ENCODE assay signal across 17 mouse cellular contexts in the genomic region with DNA sequence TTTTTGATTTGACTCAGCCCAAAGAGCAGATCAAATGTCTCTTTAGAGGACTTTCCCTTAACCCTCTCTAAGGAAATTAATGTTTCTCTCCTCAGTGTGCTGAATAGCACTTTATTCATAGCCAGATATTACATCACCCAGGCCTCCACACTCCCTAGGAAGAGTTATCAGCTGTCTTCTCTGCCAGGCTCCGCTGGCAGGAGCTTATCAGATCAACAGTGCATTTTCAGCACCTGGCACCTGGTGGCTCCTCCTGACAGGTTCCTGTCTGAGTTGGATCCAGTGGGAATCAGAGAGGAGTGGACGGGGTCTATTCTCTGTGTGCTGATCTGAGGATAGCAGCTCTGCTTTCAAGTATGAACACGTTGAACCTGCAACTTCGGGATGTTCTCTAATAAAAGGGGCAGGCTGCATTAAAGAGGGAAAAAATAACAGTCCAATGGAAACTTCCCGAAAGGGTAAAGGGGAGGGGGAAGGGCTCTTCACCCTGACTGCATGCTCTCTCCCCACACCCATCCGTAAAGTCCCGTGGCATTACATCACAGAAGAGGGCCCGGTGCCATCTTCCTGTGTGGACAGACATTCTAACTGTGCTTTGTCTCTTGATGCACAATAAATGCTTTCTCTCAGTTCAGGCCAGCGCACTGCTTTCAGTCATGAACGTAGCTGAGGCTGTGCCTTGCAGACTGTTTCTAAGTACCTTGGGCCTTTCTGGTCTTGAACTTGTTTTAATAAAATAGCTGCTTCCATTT. TPM values are rescaled to one million over a fixed set of nuclear protein-coding genes. Genes with fewer than 3 reads are reported as not detected.
DNase-seq lines count a peak whose midpoint lies in the region; ATAC-seq lines count a peak whose summit lies in the region.
"Had no signal": no experiment of that assay in that cellular context is flagged by ENCODE, and none has a peak within 500 bp of the region (broad histone marks: within the 10 kb centered on the region; RNA-seq: fewer than 3 reads in every experiment).

No protein-coding gene starts in this region.

- H3K27ac ChIP-seq in heart, embryonic 12.5 days (ENCODE audit: poor library complexity, severe bottlenecking): no peak overlapping the region
- H3K27ac ChIP-seq: embryonic facial prominence, embryonic 13.5 days; forebrain, embryonic 10.5 days; hindbrain, embryonic 13.5 days; liver, embryonic 12.5 days; neural tube, embryonic 15.5 days had no signal

- no peak overlapping the region for H3K4me2 ChIP-seq in heart, embryonic 12.5 days
- H3K4me2 ChIP-seq: embryonic facial prominence, embryonic 13.5 days; hindbrain, embryonic 13.5 days; liver, embryonic 12.5 days; neural tube, embryonic 15.5 days had no signal

- H3K4me3 ChIP-seq in heart, embryonic 12.5 days: no peak overlapping the region
- H3K4me3 ChIP-seq: embryonic facial prominence, embryonic 13.5 days; forebrain, embryonic 10.5 days; hindbrain, embryonic 13.5 days; liver, embryonic 12.5 days; neural tube, embryonic 15.5 days had no signal

- H3K9ac ChIP-seq in heart, embryonic 12.5 days: no peak overlapping the region
- H3K9ac ChIP-seq: embryonic facial prominence, embryonic 13.5 days; hindbrain, embryonic 13.5 days; liver, embryonic 12.5 days; neural tube, embryonic 15.5 days had no signal

- no peaks in the 10 kb centered on the region for H3K9me3 ChIP-seq in heart, embryonic 12.5 days (replicated peaks)
- H3K9me3 ChIP-seq: embryonic facial prominence, embryonic 13.5 days; forebrain, embryonic 10.5 days; hindbrain, embryonic 13.5 days; liver, embryonic 12.5 days; neural tube, embryonic 15.5 days had no signal

- H3K4me1 ChIP-seq in heart, embryonic 12.5 days (replicated peaks): peaks cover 14% of the 10 kb centered on the region
- H3K4me1 ChIP-seq: hindbrain, embryonic 13.5 days; neural tube, embryonic 15.5 days had no signal

- ATAC-seq in heart, embryonic 12.5 days (ENCODE audit: insufficient number of reproducible peaks, low FRiP score): peak; percentile 51
- ATAC-seq: liver, embryonic 12.5 days had no signal

- intact Hi-C loops in heart, postnatal 25 days (cut with DNase I): no loop called here

- H3K27me3 ChIP-seq in heart, embryonic 12.5 days (replicated peaks): no peaks in the 10 kb centered on the region
- H3K27me3 ChIP-seq: embryonic facial prominence, embryonic 13.5 days; liver, embryonic 12.5 days; neural tube, embryonic 15.5 days had no signal

- no peaks in the 10 kb centered on the region for H3K36me3 ChIP-seq in heart, embryonic 12.5 days
- H3K36me3 ChIP-seq: embryonic facial prominence, embryonic 13.5 days; forebrain, embryonic 10.5 days; hindbrain, embryonic 13.5 days; liver, embryonic 12.5 days; neural tube, embryonic 15.5 days had no signal

- 51% methylated on average over 10 of the region's 10 CpGs for WGBS in heart, embryonic 12.5 days

- no peak for DNase-seq in heart, postnatal 25 days (ENCODE audit: low spot score)
- DNase-seq in layer of hippocampus, adult 8-10 months (ENCODE audit: low spot score in 2 of 2): peak; percentile 61 to 73
- DNase-seq in layer of hippocampus, adult 9-10 months (ENCODE audit: low spot score): no peak
- DNase-seq in MN1 (ENCODE audit: low spot score): peak; percentile 58
- DNase-seq in lung, postnatal 14 days: peak; percentile 47
- no peak for DNase-seq in ovary, postnatal 10 days (ENCODE audit: low spot score)
- no peak for DNase-seq in gastrocnemius, postnatal 25 days
- DNase-seq: adrenal gland, postnatal 10 days; B cell, adult 2 months; kidney, adult 18-20 months; kidney, postnatal 25 days had no signal

RNA-seq across cellular contexts. Expression of gene Ypel2, which starts 8.7 kb away (rescaled TPM):
- 24.0 and 25.8 TPM in 2 replicates for polyA plus RNA-seq in heart, embryonic 12.5 days (2016; fragmentation: Nextera tagmentation; extraction: Ambion mirVana)
- total RNA-seq in heart, postnatal 25 days (2021): 10 to 100 TPM; 16.2 to 35.4 TPM
- 10 to 100 TPM; 21.5 to 28.4 (median 24.6) TPM for total RNA-seq in layer of hippocampus, adult 8-10 months (2022)
- 1 to 10 TPM; 3.7 to 8.0 TPM for total RNA-seq in gastrocnemius, postnatal 25 days (2021)

Comparison
In these comparisons a context has a peak if more than half of its experiments do, and no peak if none do; other contexts are left out.
1. DNase-seq: peak in layer of hippocampus, adult 8-10 months (2 of 2), MN1 (single experiment) and lung, postnatal 14 days (single experiment); none in heart, postnatal 25 days (single experiment), layer of hippocampus, adult 9-10 months (single experiment), ovary, postnatal 10 days (single experiment) and gastrocnemius, postnatal 25 days (single experiment).